Mouse (Mus musculus) CH12.LX (cell line): Measurements from ENCODE around the gene Eya4. TPM values are rescaled to one million over a fixed set of nuclear protein-coding genes. Genes with fewer than 3 reads are reported as not detected.

Experiments used
- DNase-seq: peaks from one replicate; pipeline ENCODE4 v3.0.0-alpha.2; 2013; ENCODE audit errors: extremely low read depth
- H3K27ac ChIP-seq: 2 replicates; pipeline ENCODE4 v1.5.1; 2012; ENCODE audit warnings: low read depth, mild to moderate bottlenecking, control low read depth, moderate library complexity; ENCODE audit not compliant: insufficient read depth
- H3K27me3 ChIP-seq: replicated peaks from 2 replicates; pipeline ENCODE3; 2012; ENCODE audit warnings: inconsistent platforms
- H3K36me3 ChIP-seq, 2 experiments: replicated peaks in 1 of 2; 2 replicates each; pipeline versions ENCODE3 to v1.6.1; 2012; ENCODE audit warnings: inconsistent platforms in 1 of 2, low read length in 1 of 2, mild to moderate bottlenecking in 1 of 2, mixed read lengths in 1 of 2, moderate library complexity in 1 of 2; ENCODE audit not compliant: control insufficient read depth in 1 of 2, insufficient read depth in 1 of 2
- H3K4me1 ChIP-seq, 2 experiments: 2 replicates each; pipeline ENCODE4 v1.6.1; 2012; ENCODE audit warnings: inconsistent platforms in 1 of 2, moderate library complexity in 1 of 2; ENCODE audit not compliant: insufficient read depth in 2 of 2, control insufficient read depth in 1 of 2
- H3K4me2 ChIP-seq: 2 replicates; pipeline ENCODE4 v1.6.1; 2012; ENCODE audit warnings: low read depth, mild to moderate bottlenecking, control low read depth; ENCODE audit not compliant: poor library complexity, insufficient read depth, severe bottlenecking
- H3K4me3 ChIP-seq, 3 experiments: fragments of 150-350 bp in 1 of 3; sonication (generic) in 1 of 3; replicated peaks in 1 of 3; 2 replicates each; pipeline versions ENCODE3 to v1.5.1; 2011 to 2012; ENCODE audit warnings: low read depth in 2 of 3, low read length in 2 of 3, mild to moderate bottlenecking in 2 of 3, moderate library complexity in 2 of 3, control low read depth in 1 of 3, improper control_type of control experiment in 1 of 3, inconsistent platforms in 1 of 3, mixed read lengths in 1 of 3; ENCODE audit not compliant: poor library complexity in 1 of 3
- H3K79me2 ChIP-seq: replicated peaks from 2 replicates; pipeline ENCODE4 v1.6.1; 2012; ENCODE audit warnings: mild to moderate bottlenecking, moderate library complexity; ENCODE audit not compliant: control insufficient read depth, poor library complexity, insufficient read depth, severe bottlenecking; ENCODE audit errors: extremely low read depth
- H3K9ac ChIP-seq: 2 replicates; pipeline ENCODE4 v1.6.1; 2012; ENCODE audit warnings: low read depth, mild to moderate bottlenecking, control low read depth, moderate library complexity; ENCODE audit not compliant: insufficient read depth
- H3K9me3 ChIP-seq: replicated peaks from 2 replicates; pipeline ENCODE3; 2012; ENCODE audit warnings: low read length, inconsistent platforms, mixed read lengths
- BHLHE40 ChIP-seq: IDR thresholded peaks from 2 replicates; pipeline ENCODE4 v1.6.1; 2011; ENCODE audit warnings: mild to moderate bottlenecking, low read depth, low read length, improper control_type of control experiment
- CHD2 ChIP-seq: IDR thresholded peaks from 2 replicates; pipeline ENCODE4 v1.6.1; 2011; ENCODE audit warnings: low read length, improper control_type of control experiment
- CTCF ChIP-seq, 2 experiments: IDR thresholded peaks in 1 of 2; conservative IDR thresholded peaks in 1 of 2; 2 replicates each; pipeline ENCODE4 v1.5.1; 2011 to 2012; ENCODE audit warnings: low read depth in 2 of 2, low read length in 2 of 2, improper control_type of control experiment in 1 of 2, inconsistent platforms in 1 of 2, mild to moderate bottlenecking in 1 of 2, moderate library complexity in 1 of 2
- EP300 ChIP-seq: IDR thresholded peaks from 2 replicates; pipeline ENCODE4 v1.6.1; 2011; ENCODE audit warnings: low read length, improper control_type of control experiment
- GABPA ChIP-seq: IDR thresholded peaks from 2 replicates; pipeline ENCODE4 v1.6.1; 2012; ENCODE audit warnings: low read depth, low read length, improper control_type of control experiment, inconsistent platforms; ENCODE audit not compliant: insufficient replicate concordance
- HCFC1 ChIP-seq: IDR thresholded peaks from 2 replicates; pipeline ENCODE4 v1.6.1; 2012; ENCODE audit warnings: low read depth, mild to moderate bottlenecking, inconsistent platforms, low read length, improper control_type of control experiment
- IRF4 ChIP-seq: IDR thresholded peaks from 2 replicates; pipeline ENCODE4 v1.6.1; 2014; ENCODE audit warnings: low read depth, mild to moderate bottlenecking, inconsistent platforms, low read length, improper control_type of control experiment
- JUN ChIP-seq: IDR thresholded peaks from 2 replicates; pipeline ENCODE4 v1.6.1; 2011; ENCODE audit warnings: low read depth, mild to moderate bottlenecking, low read length, improper control_type of control experiment, moderate library complexity; ENCODE audit not compliant: insufficient read depth
- JUND ChIP-seq: conservative IDR thresholded peaks from 2 replicates; pipeline ENCODE4 v1.6.1; 2011; ENCODE audit warnings: low read depth, low read length, improper control_type of control experiment
- KAT2A ChIP-seq: IDR thresholded peaks from 2 replicates; pipeline ENCODE4 v1.6.1; 2012; ENCODE audit warnings: low read length, improper control_type of control experiment, inconsistent platforms; ENCODE audit not compliant: insufficient replicate concordance
- MAFK ChIP-seq: IDR thresholded peaks from 2 replicates; pipeline ENCODE4 v1.6.1; 2011; ENCODE audit warnings: low read length, improper control_type of control experiment; ENCODE audit not compliant: insufficient replicate concordance
- MAX ChIP-seq: IDR thresholded peaks from 2 replicates; pipeline ENCODE4 v1.6.1; 2011; ENCODE audit warnings: low read length, improper control_type of control experiment
- MAZ ChIP-seq: IDR thresholded peaks from 2 replicates; pipeline ENCODE4 v1.6.1; 2012; ENCODE audit warnings: low read depth, mild to moderate bottlenecking, inconsistent platforms, low read length, improper control_type of control experiment, moderate library complexity
- MEF2A ChIP-seq: IDR thresholded peaks from 2 replicates; pipeline ENCODE4 v1.6.1; 2014; ENCODE audit warnings: low read depth, mild to moderate bottlenecking, inconsistent platforms, low read length, improper control_type of control experiment, borderline replicate concordance
- MXI1 ChIP-seq: IDR thresholded peaks from 2 replicates; pipeline ENCODE4 v1.6.1; 2011; ENCODE audit warnings: mild to moderate bottlenecking, low read depth, low read length, improper control_type of control experiment
- MYC ChIP-seq: IDR thresholded peaks from 2 replicates; pipeline ENCODE4 v1.6.1; 2011; ENCODE audit warnings: low read depth, mild to moderate bottlenecking, improper control_type of control experiment, low read length
- NELFE ChIP-seq: IDR thresholded peaks from 2 replicates; pipeline ENCODE4 v1.6.1; 2011; ENCODE audit warnings: low read depth, low read length, improper control_type of control experiment
- NRF1 ChIP-seq: IDR thresholded peaks from 2 replicates; pipeline ENCODE4 v1.6.1; 2014; ENCODE audit warnings: low read depth, mild to moderate bottlenecking, inconsistent platforms, low read length, improper control_type of control experiment, moderate library complexity
- POLR2A ChIP-seq: IDR thresholded peaks from 2 replicates; pipeline ENCODE4 v1.6.1; 2011; ENCODE audit warnings: low read depth, mild to moderate bottlenecking, improper control_type of control experiment, low read length
- POLR2AphosphoS2 ChIP-seq: IDR thresholded peaks from 2 replicates; pipeline ENCODE4 v1.6.1; 2011; ENCODE audit warnings: low read depth, low read length, improper control_type of control experiment
- RAD21 ChIP-seq: IDR thresholded peaks from 2 replicates; pipeline ENCODE4 v1.6.1; 2011; ENCODE audit warnings: low read depth, mild to moderate bottlenecking, low read length, improper control_type of control experiment, moderate library complexity
- RCOR1 ChIP-seq: conservative IDR thresholded peaks from 2 replicates; pipeline ENCODE4 v1.6.1; 2012; ENCODE audit warnings: low read depth, mild to moderate bottlenecking, inconsistent platforms, low read length, improper control_type of control experiment
- SIN3A ChIP-seq: IDR thresholded peaks from 2 replicates; pipeline ENCODE4 v1.6.1; 2012; ENCODE audit warnings: low read length, improper control_type of control experiment, inconsistent platforms
- SMC3 ChIP-seq: IDR thresholded peaks from 2 replicates; pipeline ENCODE4 v1.6.1; 2011; ENCODE audit warnings: low read depth, low read length, improper control_type of control experiment
- TBP ChIP-seq: conservative IDR thresholded peaks from 2 replicates; pipeline ENCODE4 v1.6.1; 2011; ENCODE audit warnings: low read depth, low read length, improper control_type of control experiment
- TCF12 ChIP-seq: IDR thresholded peaks from 2 replicates; pipeline ENCODE4 v1.6.1; 2014; ENCODE audit warnings: low read depth, mild to moderate bottlenecking, inconsistent platforms, low read length, improper control_type of control experiment
- UBTF ChIP-seq: IDR thresholded peaks from 2 replicates; pipeline ENCODE4 v1.6.1; 2012; ENCODE audit warnings: low read depth, mild to moderate bottlenecking, inconsistent platforms, low read length, improper control_type of control experiment, moderate library complexity
- USF2 ChIP-seq: conservative IDR thresholded peaks from 2 replicates; pipeline ENCODE4 v1.6.1; 2011; ENCODE audit warnings: low read depth, low read length, improper control_type of control experiment
- ZC3H11A ChIP-seq: IDR thresholded peaks from 2 replicates; pipeline ENCODE4 v1.6.1; 2012; ENCODE audit warnings: low read depth, mild to moderate bottlenecking, inconsistent platforms, low read length, improper control_type of control experiment
- ZKSCAN1 ChIP-seq: IDR thresholded peaks from 2 replicates; pipeline ENCODE4 v1.6.1; 2012; ENCODE audit warnings: low read depth, inconsistent platforms, low read length, improper control_type of control experiment, borderline replicate concordance
- ZMIZ1 ChIP-seq: IDR thresholded peaks from 2 replicates; pipeline ENCODE4 v1.6.1; 2012; ENCODE audit warnings: low read depth, mild to moderate bottlenecking, inconsistent platforms, low read length, improper control_type of control experiment
- dilution Hi-C: fragments of 300-500 bp; cut with MboI; formaldehyde crosslinking; loops from 2 replicates; pipeline ENCODE4 v1.14.3; 2020; ENCODE audit warnings: low sequenced_read_pairs; ENCODE audit not compliant: extremely low pct_unique_long_range_greater_than_20kb, extremely low pct_ligation_motif_present
- in situ Hi-C: fragments of 300-500 bp; cut with MboI; formaldehyde crosslinking; loops from 3 replicates; pipeline ENCODE4 v1.14.3; 2019; ENCODE audit warnings: low sequenced_read_pairs, low pct_ligation_motif_present, low pct_unique_long_range_greater_than_20kb, mixed read lengths
- polyA plus RNA-seq: library from polyadenylated mRNA; unstranded; fragments of >175 nt; gene quantifications from 2 replicates; pipeline ENCODE4 v1.2.1, GENCODE M21; 2012; ENCODE audit warnings: low read depth; ENCODE audit not compliant: insufficient read length
- total RNA-seq, 2 experiments: library from RNA; depleted of rRNA; stranded (reverse); fragments of 300-350 nt in 1 of 2; fragments of >200 nt in 1 of 2; gene quantifications; 2 replicates each; pipeline ENCODE4 v1.2.3; 2012 to 2014

Gene Eya4
- total and polyA plus RNA-seq, 3 experiments: 0.05 to 0.10 TPM; not detected in 1

DNA sequence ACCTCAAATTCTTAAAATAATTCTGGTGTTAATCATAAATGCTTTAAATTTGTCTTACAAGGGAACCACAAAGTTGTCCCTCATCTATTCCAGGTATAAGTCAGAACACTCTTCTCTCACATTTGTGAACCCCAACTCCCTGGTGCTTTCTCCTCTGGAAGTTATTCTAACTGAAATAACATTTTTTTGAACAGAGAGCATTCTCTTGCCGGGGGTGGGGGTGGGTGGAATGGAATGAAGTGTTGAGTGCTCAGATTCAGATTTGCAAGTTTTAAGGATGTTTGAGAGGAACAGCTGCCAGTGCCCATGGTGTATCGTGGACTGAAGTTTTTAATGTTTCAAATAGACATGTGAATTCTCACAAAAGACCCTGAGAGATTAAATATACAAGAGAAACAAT is 230.1 kb downstream of the Eya4 start:
- in situ Hi-C loops (no loop called here), dilution Hi-C loops (no loop called here)
- H3K9me3 ChIP-seq: no peaks in the 10 kb centered on the region
- H3K4me3 ChIP-seq: no peak overlapping the region
- no peak overlapping the region for H3K4me2 ChIP-seq
- no peak overlapping the region for H3K27ac ChIP-seq
- no peak overlapping the region for H3K9ac ChIP-seq
- no peak for DNase-seq
- H3K79me2 ChIP-seq: no peaks in the 10 kb centered on the region
- H3K4me1 ChIP-seq: no peaks in the 10 kb centered on the region
- no peaks in the 10 kb centered on the region for H3K27me3 ChIP-seq
- H3K36me3 ChIP-seq: no peaks in the 10 kb centered on the region
- TF ChIP-seq NELFE (no peak), RCOR1 (no peak), JUND (no peak), ZKSCAN1 (no peak), POLR2A (no peak), IRF4 (no peak), SIN3A (no peak), NRF1 (no peak), MEF2A (no peak), BHLHE40 (no peak), ZMIZ1 (no peak)
- TF ChIP-seq, all 38 proteins: peak for 0

DNA sequence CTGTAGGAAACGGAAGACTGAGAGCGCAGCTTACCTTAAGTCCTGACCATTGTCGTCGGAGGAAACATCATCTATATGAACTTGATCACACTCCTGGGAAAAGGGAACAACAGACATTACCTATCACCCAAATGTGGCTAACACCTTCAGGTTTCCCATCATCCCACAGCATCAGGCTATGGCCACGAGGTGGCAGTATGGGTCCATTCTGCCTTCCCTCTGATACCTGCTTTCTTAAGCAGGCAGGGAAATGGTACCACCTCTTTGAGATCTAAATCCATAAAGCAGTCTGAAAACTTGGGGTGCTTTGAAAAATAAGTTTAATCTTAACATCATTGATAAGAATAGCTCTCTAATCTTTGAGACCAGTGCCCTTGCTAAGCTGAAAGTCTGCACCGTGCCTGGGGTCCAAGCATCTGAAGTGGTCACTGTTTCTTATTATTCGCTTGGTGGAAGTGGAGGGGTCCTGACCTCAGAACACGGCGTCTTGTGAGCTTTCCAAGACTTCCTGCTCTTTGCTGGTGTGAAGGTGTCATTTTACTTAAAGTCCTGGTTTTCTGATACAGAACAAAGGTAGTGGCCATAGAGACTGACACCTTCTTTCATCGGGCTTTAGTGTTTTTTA is 233.7 kb downstream of the Eya4 start:
- Histone ChIP-seq H3K79me2 (no peaks in the 10 kb centered on the region), H3K4me3 (no peak overlapping the region), H3K4me2 (no peak overlapping the region), H3K4me1 (no peaks in the 10 kb centered on the region), H3K27me3 (no peaks in the 10 kb centered on the region), H3K36me3 (no peaks in the 10 kb centered on the region), H3K9me3 (no peaks in the 10 kb centered on the region), H3K27ac (no peak overlapping the region), H3K9ac (no peak overlapping the region)
- DNase-seq: peak; percentile 70
- in situ Hi-C loops: no loop called here
- dilution Hi-C loops: no loop called here
- TF ChIP-seq ZMIZ1 (no peak), IRF4 (0 out of 2 replicates have a peak, but pooled peaks have one; percentile 15), RAD21 (peak; percentile 90), RCOR1 (no peak), MAX (no peak), CTCF (conservative IDR thresholded peaks at IDR 0.05 in 1 of 2, IDR thresholded peaks at IDR 0.05 in 1 of 2; ENCODE audit: low read depth in 2 of 2, low read length in 2 of 2) (peak; percentile 81 to 90), HCFC1 (no peak), MXI1 (no peak), JUN (no peak), POLR2AphosphoS2 (no peak), EP300 (no peak), NELFE (peak; percentile 32; the same call in 1 of the 2 replicates), MAFK (no peak), MYC (no peak), SMC3 (peak; percentile 90), USF2 (no peak), TCF12 (no peak), MAZ (no peak), JUND (no peak), KAT2A (no peak), UBTF (no peak), BHLHE40 (no peak), ZKSCAN1 (no peak), POLR2A (no peak), CHD2 (no peak), GABPA (no peak), SIN3A (no peak), TBP (no peak), MEF2A (no peak), ZC3H11A (peak; percentile 75)
